Mouse (Mus musculus): Measurements from ENCODE around the gene Mpped2.

DNA sequence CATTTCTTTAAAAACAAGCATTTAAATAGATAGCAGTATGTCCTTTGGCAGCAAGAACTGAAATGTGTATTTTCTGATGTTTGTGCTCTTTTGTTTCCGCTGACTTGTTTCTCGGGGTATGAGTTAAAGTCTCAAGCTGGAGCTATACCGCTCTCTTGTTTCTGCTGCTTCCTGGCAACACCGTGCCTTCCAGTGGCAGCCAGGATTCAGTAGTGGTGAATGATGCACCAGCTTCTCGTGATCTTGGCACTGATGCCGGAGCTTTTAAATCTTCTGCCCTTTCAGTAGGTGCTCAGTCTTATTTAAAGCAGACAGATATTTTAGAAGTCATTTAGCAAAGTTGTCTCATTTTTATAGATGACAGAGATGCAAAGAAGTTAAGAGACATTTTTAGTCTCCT, 53.1 kb downstream of the Mpped2 start:
- no peak for TF ChIP-seq CTCF (IDR thresholded peaks at IDR 0.05; ENCODE audit: control insufficient read depth, insufficient read depth, insufficient read length)
- no peak for TF ChIP-seq MAX (IDR thresholded peaks at IDR 0.05)
- TF ChIP-seq MYOG (IDR thresholded peaks at IDR 0.05; ENCODE audit: control insufficient read depth, extremely low read depth, insufficient read length) = no peak
- TF ChIP-seq CEBPB (IDR thresholded peaks at IDR 0.05; ENCODE audit: low read depth) = no peak
